Mouse (Mus musculus): Measurements from ENCODE around the gene Slc1a2.

Gene Slc1a2

GRCm38 (mm10) chr2:102825961-102826633, 167.6 kb downstream of the Slc1a2 start:
- no peak for DNase-seq

GRCm38 (mm10) chr2:102827841-102828240, 169.4 kb downstream of the Slc1a2 start:
- DNase-seq, result no peak

- DNase-seq, result no peak
Observed at GRCm38 (mm10) chr2:102828381-102828780, 169.9 kb downstream of the Slc1a2 start.

GRCm38 (mm10) chr2:102829201-102829600, 170.7 kb downstream of the Slc1a2 start:
- DNase-seq, result peak; percentile 49 to 62

- DNase-seq, result no peak
Observed at GRCm38 (mm10) chr2:102831547-102831946, 173.1 kb downstream of the Slc1a2 start.

- DNase-seq, result no peak
Observed at GRCm38 (mm10) chr2:102838179-102838578, 179.7 kb downstream of the Slc1a2 start.
